Mouse (Mus musculus): ENCODE results near the gene Shank2. TPM values are rescaled to one million over a fixed set of nuclear protein-coding genes. Genes with fewer than 3 reads are reported as not detected.

The Shank2 gene
- polyA plus RNA-seq, 1 experiment from 2014 or later = 0.76 TPM

DNA sequence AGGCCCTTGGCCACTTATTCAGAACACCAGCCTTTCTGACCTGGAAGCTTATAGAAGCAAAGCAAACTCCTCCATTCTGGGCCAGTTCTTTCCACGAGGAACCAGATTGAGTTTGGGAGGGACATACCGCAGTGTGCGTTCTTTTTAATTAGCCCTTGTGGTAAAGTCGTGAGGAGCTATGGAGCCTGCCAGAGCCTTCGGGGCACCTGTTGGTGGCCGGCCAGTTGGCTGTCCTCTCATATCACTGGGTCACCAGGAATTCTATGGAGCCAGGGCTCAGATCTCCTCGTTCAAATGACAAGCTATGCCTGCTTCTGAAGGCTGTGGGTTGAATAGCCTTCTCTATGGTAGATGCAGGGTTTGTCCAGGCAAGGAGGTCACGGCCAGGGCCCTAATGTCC lies 156.2 kb downstream of the Shank2 start:
- WGBS = 80% methylated on average over 8 of the region's 8 CpGs
- no peak for DNase-seq (ENCODE audit: low spot score)

DNA sequence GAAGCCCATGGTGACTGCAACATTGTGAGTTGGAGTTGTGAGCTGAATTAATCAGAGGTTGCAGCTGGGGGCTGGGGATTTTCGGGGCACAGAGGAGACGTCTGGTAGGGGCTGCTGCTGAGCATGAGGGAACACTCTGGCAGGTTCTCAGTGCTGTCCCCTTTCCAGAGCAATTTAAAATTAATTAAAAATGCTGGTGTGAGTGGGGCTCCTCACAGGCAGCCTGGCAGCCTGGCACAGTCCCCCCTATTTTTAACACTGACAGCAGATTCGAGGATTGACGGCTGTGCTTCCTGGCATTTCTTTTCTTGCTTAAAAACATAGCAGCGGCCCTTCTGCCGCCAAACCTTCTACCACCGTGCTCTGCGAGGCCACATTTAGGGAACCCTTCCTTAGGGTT lies 157.8 kb downstream of the Shank2 start:
- Histone ChIP-seq H3K36me3 (ENCODE audit: insufficient read depth, low read length) (no peaks in the 10 kb centered on the region), H3K9ac (replicated peaks; ENCODE audit: low read depth) (no peak overlapping the region), H3K4me2 (replicated peaks; ENCODE audit: low read depth, low read length) (no peak overlapping the region), H3K9me3 (ENCODE audit: low read length) (no peaks in the 10 kb centered on the region), H3K27me3 (replicated peaks; ENCODE audit: insufficient read depth, low read length) (no peaks in the 10 kb centered on the region), H3K4me1 (ENCODE audit: insufficient read depth, low read depth, low read length) (no peaks in the 10 kb centered on the region), H3K27ac (ENCODE audit: low read length) (no peak overlapping the region), H3K4me3 (ENCODE audit: low read depth, low read length) (no peak overlapping the region)
- WGBS = 85% methylated on average over 8 of the region's 8 CpGs
- ATAC-seq = no peak
- TF ChIP-seq CTCF (IDR thresholded peaks at IDR 0.05) (no peak), EP300 (IDR thresholded peaks at IDR 0.05) (no peak)
- no peak for DNase-seq (ENCODE audit: low spot score)

More for the DNA sequence above, 156.2 kb downstream of the Shank2 start:
- no peak overlapping the region for H3K9ac ChIP-seq (replicated peaks; ENCODE audit: low read depth)
- H3K4me3 ChIP-seq (ENCODE audit: low read depth, low read length) = no peak overlapping the region
- H3K4me2 ChIP-seq (replicated peaks; ENCODE audit: low read depth, low read length) = no peak overlapping the region
- H3K9me3 ChIP-seq (ENCODE audit: low read length) = no peaks in the 10 kb centered on the region
- no peak for TF ChIP-seq CTCF (IDR thresholded peaks at IDR 0.05)
- TF ChIP-seq EP300 (IDR thresholded peaks at IDR 0.05) = no peak
- ATAC-seq = no peak
- H3K27ac ChIP-seq (ENCODE audit: low read length) = no peak overlapping the region
- H3K27me3 ChIP-seq (replicated peaks; ENCODE audit: insufficient read depth, low read length) = no peaks in the 10 kb centered on the region
- no peaks in the 10 kb centered on the region for H3K36me3 ChIP-seq (ENCODE audit: insufficient read depth, low read length)
- no peaks in the 10 kb centered on the region for H3K4me1 ChIP-seq (ENCODE audit: insufficient read depth, low read depth, low read length)

DNA sequence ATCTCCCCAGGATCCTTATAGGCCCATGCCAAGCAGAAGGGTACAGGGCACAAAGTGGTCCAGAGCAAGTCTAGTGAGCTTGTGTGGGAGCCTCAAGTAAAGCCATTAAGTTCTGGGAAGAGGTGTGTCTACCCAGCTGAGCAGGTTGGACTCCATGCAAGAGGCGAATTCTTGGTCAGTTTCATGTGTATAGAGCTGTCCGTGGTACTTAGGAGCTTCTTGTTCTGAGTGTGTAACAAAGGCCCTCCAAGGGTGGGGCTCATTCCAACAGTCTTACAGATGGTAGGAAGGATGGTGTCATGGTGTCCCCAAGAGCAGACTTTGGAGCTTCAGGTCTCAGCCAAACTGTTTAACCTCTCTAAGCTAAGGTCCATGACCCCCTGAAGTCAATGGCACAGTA lies 158.3 kb downstream of the Shank2 start:
- no peaks in the 10 kb centered on the region for H3K27me3 ChIP-seq (replicated peaks; ENCODE audit: insufficient read depth, low read length)
- TF ChIP-seq CTCF (IDR thresholded peaks at IDR 0.05) = no peak
- no peak for TF ChIP-seq EP300 (IDR thresholded peaks at IDR 0.05)
- no peak overlapping the region for H3K4me2 ChIP-seq (replicated peaks; ENCODE audit: low read depth, low read length)
- ATAC-seq (no peak), DNase-seq (ENCODE audit: low spot score) (no peak)
- H3K9me3 ChIP-seq (ENCODE audit: low read length) = no peaks in the 10 kb centered on the region
- 45% methylated on average over 2 of the region's 2 CpGs for WGBS
- H3K4me1 ChIP-seq (ENCODE audit: insufficient read depth, low read depth, low read length) = no peaks in the 10 kb centered on the region
- H3K27ac ChIP-seq (ENCODE audit: low read length) = no peak overlapping the region
- no peak overlapping the region for H3K9ac ChIP-seq (replicated peaks; ENCODE audit: low read depth)
- no peak overlapping the region for H3K4me3 ChIP-seq (ENCODE audit: low read depth, low read length)
- H3K36me3 ChIP-seq (ENCODE audit: insufficient read depth, low read length) = no peaks in the 10 kb centered on the region

- ATAC-seq (no peak), DNase-seq (ENCODE audit: low spot score) (no peak)
- 87% methylated on average over 15 of the region's 15 CpGs for WGBS
- H3K9me3 ChIP-seq (ENCODE audit: low read length) = no peaks in the 10 kb centered on the region
- TF ChIP-seq CTCF (IDR thresholded peaks at IDR 0.05) (no peak), EP300 (IDR thresholded peaks at IDR 0.05) (no peak)
- no peaks in the 10 kb centered on the region for H3K36me3 ChIP-seq (ENCODE audit: insufficient read depth, low read length)
- H3K27me3 ChIP-seq (replicated peaks; ENCODE audit: insufficient read depth, low read length) = no peaks in the 10 kb centered on the region
- H3K9ac ChIP-seq (replicated peaks; ENCODE audit: low read depth) = no peak overlapping the region
- H3K27ac ChIP-seq (ENCODE audit: low read length) = no peak overlapping the region
- no peaks in the 10 kb centered on the region for H3K4me1 ChIP-seq (ENCODE audit: insufficient read depth, low read depth, low read length)
- no peak overlapping the region for H3K4me2 ChIP-seq (replicated peaks; ENCODE audit: low read depth, low read length)
- no peak overlapping the region for H3K4me3 ChIP-seq (ENCODE audit: low read depth, low read length)
Measured at GRCm38 (mm10) chr7:144160646-144161249, 159.0 kb downstream of the Shank2 start.

DNA sequence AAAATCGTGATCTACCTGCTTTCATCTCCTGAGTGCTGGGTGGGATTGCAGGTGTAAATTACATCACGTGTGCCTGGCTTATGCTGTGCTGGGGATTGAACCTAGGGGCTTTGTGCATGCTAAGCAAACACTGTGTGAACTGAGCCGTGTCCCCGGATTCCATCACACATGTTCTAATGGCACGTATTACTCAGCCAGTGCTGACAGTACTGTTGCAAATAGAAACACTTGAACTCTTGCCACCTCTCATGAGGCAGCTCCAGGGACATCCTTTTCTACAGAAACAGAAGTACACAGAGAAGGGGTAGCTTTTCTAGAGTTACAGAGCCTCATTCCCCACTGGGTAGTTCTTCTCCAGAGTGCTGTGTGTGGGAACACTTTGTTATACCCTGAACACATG lies 168.5 kb downstream of the Shank2 start:
- ATAC-seq = no peak
- Histone ChIP-seq H3K4me3 (ENCODE audit: low read depth, low read length) (no peak overlapping the region), H3K27me3 (replicated peaks; ENCODE audit: insufficient read depth, low read length) (no peaks in the 10 kb centered on the region), H3K9ac (replicated peaks; ENCODE audit: low read depth) (no peak overlapping the region), H3K27ac (ENCODE audit: low read length) (no peak overlapping the region), H3K4me2 (replicated peaks; ENCODE audit: low read depth, low read length) (no peak overlapping the region), H3K36me3 (ENCODE audit: insufficient read depth, low read length) (no peaks in the 10 kb centered on the region), H3K9me3 (ENCODE audit: low read length) (no peaks in the 10 kb centered on the region), H3K4me1 (ENCODE audit: insufficient read depth, low read depth, low read length) (no peaks in the 10 kb centered on the region)
- TF ChIP-seq CTCF (IDR thresholded peaks at IDR 0.05) = no peak
- no peak for TF ChIP-seq EP300 (IDR thresholded peaks at IDR 0.05)
- 44% methylated on average over 5 of the region's 5 CpGs for WGBS
- no peak for DNase-seq (ENCODE audit: low spot score)

- Histone ChIP-seq H3K4me1 (ENCODE audit: insufficient read depth, low read depth, low read length) (no peaks in the 10 kb centered on the region), H3K9ac (replicated peaks; ENCODE audit: low read depth) (no peak overlapping the region), H3K36me3 (ENCODE audit: insufficient read depth, low read length) (no peaks in the 10 kb centered on the region), H3K4me2 (replicated peaks; ENCODE audit: low read depth, low read length) (no peak overlapping the region), H3K4me3 (ENCODE audit: low read depth, low read length) (no peak overlapping the region), H3K27ac (ENCODE audit: low read length) (no peak overlapping the region), H3K9me3 (ENCODE audit: low read length) (no peaks in the 10 kb centered on the region), H3K27me3 (replicated peaks; ENCODE audit: insufficient read depth, low read length) (0 out of 2 replicates have a peak, but pooled peaks cover 4% of the 10 kb centered on the region)
- TF ChIP-seq EP300 (IDR thresholded peaks at IDR 0.05) = no peak
- no peak for DNase-seq (ENCODE audit: low spot score)
- no peak for ATAC-seq
- 71% methylated on average over 9 of the region's 9 CpGs for WGBS
Measured at GRCm38 (mm10) chr7:144170686-144171085, 169.0 kb downstream of the Shank2 start.

GRCm38 (mm10) chr7:144173869-144174268 lies 172.1 kb downstream of the Shank2 start:
- no peak overlapping the region for H3K27ac ChIP-seq (ENCODE audit: low read length)
- no peak for TF ChIP-seq EP300 (IDR thresholded peaks at IDR 0.05)
- no peak for TF ChIP-seq CTCF (IDR thresholded peaks at IDR 0.05)
- 0 out of 2 replicates have a peak, but pooled peaks cover 7% of the 10 kb centered on the region for H3K27me3 ChIP-seq (replicated peaks; ENCODE audit: insufficient read depth, low read length)
- no peak overlapping the region for H3K9ac ChIP-seq (replicated peaks; ENCODE audit: low read depth)
- DNase-seq (ENCODE audit: low spot score) (no peak), ATAC-seq (no peak)
- H3K36me3 ChIP-seq (ENCODE audit: insufficient read depth, low read length) = no peaks in the 10 kb centered on the region
- 89% methylated on average over 6 of the region's 6 CpGs for WGBS
- no peak overlapping the region for H3K4me3 ChIP-seq (ENCODE audit: low read depth, low read length)
- no peaks in the 10 kb centered on the region for H3K4me1 ChIP-seq (ENCODE audit: insufficient read depth, low read depth, low read length)
- H3K4me2 ChIP-seq (replicated peaks; ENCODE audit: low read depth, low read length) = no peak overlapping the region
- H3K9me3 ChIP-seq (ENCODE audit: low read length) = no peaks in the 10 kb centered on the region

Data from lung, postnatal 0 days (tissue).